Mouse (Mus musculus) kidney, postnatal 14 days (tissue): ENCODE results near the gene Glis2.
A peak's percentile ranks its signal among the peaks of the same experiment; 100 is the strongest.

Source experiments
- DNase-seq: peaks from one replicate; pipeline ENCODE4 v3.0.0; 2022; ENCODE audit warnings: mixed read lengths

The Glis2 gene

DNA sequence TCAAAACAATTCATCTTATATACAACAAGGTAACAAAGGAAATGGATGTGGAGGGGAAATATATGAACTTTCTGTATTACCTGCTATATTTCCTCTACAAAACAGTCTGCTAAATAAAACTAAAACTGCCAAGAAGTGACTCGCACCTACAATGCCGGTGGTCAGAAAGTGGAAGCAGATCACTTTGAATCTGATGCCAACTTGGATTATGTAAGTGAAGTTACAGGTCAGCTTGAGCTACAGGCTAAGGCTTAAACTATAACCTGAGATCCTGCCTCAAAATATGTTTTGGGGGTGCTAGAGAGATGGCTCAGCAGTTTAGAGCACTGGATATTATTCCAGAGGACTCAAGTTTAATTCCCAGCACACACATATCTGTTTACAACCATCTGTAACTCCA is 71.2 kb downstream of the Glis2 start:
- no peak for DNase-seq

- DNase-seq = peak; percentile 91
These were observed 72.8 kb downstream of the Glis2 start for GRCm38 (mm10) chr16:4667190-4667808.

GRCm38 (mm10) chr16:4670317-4670716 is 75.8 kb downstream of the Glis2 start:
- DNase-seq = no peak

DNA sequence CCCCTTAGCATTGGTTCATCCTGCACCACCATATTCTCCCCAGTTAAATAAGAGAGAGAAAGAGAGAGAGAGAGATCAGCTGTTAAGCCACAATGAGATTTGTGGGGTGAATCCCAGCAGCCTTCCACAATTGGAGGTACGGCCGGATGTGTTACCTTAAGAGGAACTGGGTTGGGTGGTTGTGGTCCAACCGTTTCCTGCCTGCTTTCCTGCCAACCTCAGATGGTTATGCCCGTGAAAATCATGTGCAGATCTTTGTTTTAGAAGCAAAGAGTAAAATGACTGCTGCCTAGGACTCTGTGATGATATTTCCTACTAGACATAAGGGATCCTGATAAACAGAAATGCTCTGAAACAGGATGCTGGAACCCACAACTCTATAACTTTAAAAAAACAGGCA is 79.6 kb downstream of the Glis2 start:
- DNase-seq = no peak
